Mouse (Mus musculus): ENCODE measurements around the gene Islr2.

DNA sequence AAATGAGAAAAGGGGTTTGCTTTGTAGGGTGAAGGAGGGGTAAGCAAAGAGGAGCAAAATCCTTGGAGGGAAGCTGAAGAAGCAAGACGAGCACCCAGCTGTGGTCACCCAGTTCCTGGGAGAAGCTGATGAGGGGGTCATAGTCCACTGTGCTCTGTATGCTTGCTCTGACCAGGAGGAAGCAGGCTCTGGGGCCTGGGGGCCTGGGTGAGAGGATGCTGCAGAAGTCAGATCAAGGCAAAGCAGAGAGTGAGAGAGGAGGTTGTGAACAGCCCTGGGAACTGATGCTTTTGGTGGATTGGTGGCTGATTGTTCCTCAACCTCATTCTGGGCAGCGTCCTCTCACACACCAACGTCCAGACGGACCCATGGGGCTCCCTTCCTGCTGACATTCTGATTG, 27.0 kb downstream of the Islr2 start:
- TF ChIP-seq POLR2A (IDR thresholded peaks at IDR 0.05; ENCODE audit: extremely low read depth, insufficient read depth, low read length) (no peak), CTCF (IDR thresholded peaks at IDR 0.05; ENCODE audit: extremely low read depth, insufficient read depth, low read length) (no peak)

Data from cortical plate, adult 2 months (tissue).